Mouse (Mus musculus): ENCODE data around the gene Hmgb3.
"Not testable (repeated sequence)": the region's sequence is repeated elsewhere in the genome, so short reads cannot be mapped to it uniquely, and the experiment has no call there.

Hmgb3 gene

GRCm38 (mm10) chrX:71555415-71556114 lies at the start of gene Hmgb3:
TSS of gene Hmgb3 (plus strand) at chrX:71555918.
- peak; percentile 72 to 80 for DNase-seq (ENCODE audit: low spot score in 2 of 2)

- DNase-seq (ENCODE audit: low spot score in 2 of 2), result not testable (repeated sequence)
These were observed 49.1 kb upstream of the Hmgb3 start for GRCm38 (mm10) chrX:71506591-71506990.

GRCm38 (mm10) chrX:71519252-71519651 lies 36.5 kb upstream of the Hmgb3 start:
- DNase-seq (ENCODE audit: low spot score in 2 of 2), result no peak

GRCm38 (mm10) chrX:71522889-71523288 lies 32.8 kb upstream of the Hmgb3 start:
- no peak for DNase-seq (ENCODE audit: low spot score in 2 of 2)

GRCm38 (mm10) chrX:71524310-71524709 lies 31.4 kb upstream of the Hmgb3 start:
- no peak for DNase-seq (ENCODE audit: low spot score in 2 of 2)

- no peak for DNase-seq (ENCODE audit: low spot score in 2 of 2)
These were observed 30.0 kb upstream of the Hmgb3 start for GRCm38 (mm10) chrX:71525593-71526299.

GRCm38 (mm10) chrX:71527461-71527860 lies 28.3 kb upstream of the Hmgb3 start:
- no peak for DNase-seq (ENCODE audit: low spot score in 2 of 2)

GRCm38 (mm10) chrX:71528150-71528549 lies 27.6 kb upstream of the Hmgb3 start:
- no peak for DNase-seq (ENCODE audit: low spot score in 2 of 2)

GRCm38 (mm10) chrX:71528646-71529045 lies 27.1 kb upstream of the Hmgb3 start:
- peak; percentile 1 to 5 for DNase-seq (ENCODE audit: low spot score in 2 of 2)

GRCm38 (mm10) chrX:71532635-71533034 lies 23.1 kb upstream of the Hmgb3 start:
- no peak for DNase-seq (ENCODE audit: low spot score in 2 of 2)

GRCm38 (mm10) chrX:71534102-71534501 lies 21.6 kb upstream of the Hmgb3 start:
- no peak for DNase-seq (ENCODE audit: low spot score in 2 of 2)

- no peak for DNase-seq (ENCODE audit: low spot score in 2 of 2)
These were observed 17.9 kb upstream of the Hmgb3 start for GRCm38 (mm10) chrX:71537791-71538190.

- no peak for DNase-seq (ENCODE audit: low spot score in 2 of 2)
These were observed 14.8 kb upstream of the Hmgb3 start for GRCm38 (mm10) chrX:71540821-71541510.

GRCm38 (mm10) chrX:71544731-71545130 lies 11.0 kb upstream of the Hmgb3 start:
- no peak for DNase-seq (ENCODE audit: low spot score in 2 of 2)

- DNase-seq (ENCODE audit: low spot score in 2 of 2), result no peak
These were observed 10.6 kb upstream of the Hmgb3 start for GRCm38 (mm10) chrX:71545163-71545562.

- DNase-seq (ENCODE audit: low spot score in 2 of 2), result peak in 1 of 2 experiments; percentile 2
These were observed 610 bp downstream of the Hmgb3 start for GRCm38 (mm10) chrX:71556115-71556941.

- DNase-seq (ENCODE audit: low spot score in 2 of 2), result peak in 1 of 2 experiments; percentile 1
These were observed 1.3 kb downstream of the Hmgb3 start for GRCm38 (mm10) chrX:71556965-71557491.

GRCm38 (mm10) chrX:71559336-71559735 lies 3.6 kb downstream of the Hmgb3 start:
- no peak for DNase-seq (ENCODE audit: low spot score in 2 of 2)

- DNase-seq (ENCODE audit: low spot score in 2 of 2), result no peak
These were observed 5.1 kb downstream of the Hmgb3 start for GRCm38 (mm10) chrX:71560796-71561195.

- no peak for DNase-seq (ENCODE audit: low spot score in 2 of 2)
These were observed 17.6 kb downstream of the Hmgb3 start for GRCm38 (mm10) chrX:71573132-71573900.

GRCm38 (mm10) chrX:71575550-71575949 lies 19.8 kb downstream of the Hmgb3 start:
- DNase-seq (ENCODE audit: low spot score in 2 of 2), result no peak

All from right cerebral cortex, adult 2 months (tissue).